Mouse (Mus musculus): ENCODE results near the gene Cd200r1. TPM values are rescaled to one million over a fixed set of nuclear protein-coding genes. Genes with fewer than 3 reads are reported as not detected.

The Cd200r1 gene
- total RNA-seq, 2 experiments from 2014 or later = 2.2 TPM; not detected in 1

Other genes starting within 250 kb of the Cd200r1 start
- gene Boc, start 206.8 kb upstream of the Cd200r1 start, total RNA-seq (2014; fragmentation: Nextera tagmentation) = not detected in 2 replicates
- not detected in 2 replicates for gene Boc, start 206.8 kb upstream of the Cd200r1 start, total RNA-seq (2017)
- 13.4 and 16.9 TPM in 2 replicates for gene Nepro, start 41.4 kb upstream of the Cd200r1 start, total RNA-seq (2014; fragmentation: Nextera tagmentation)
- 19.5 and 22.0 TPM in 2 replicates for gene Nepro, start 41.4 kb upstream of the Cd200r1 start, total RNA-seq (2017)
- 4.7 and 15.2 TPM in 2 replicates for gene Gtpbp8, start 19.4 kb upstream of the Cd200r1 start, total RNA-seq (2014; fragmentation: Nextera tagmentation)
- 5.7 and 6.1 TPM in 2 replicates for gene Gtpbp8, start 19.4 kb upstream of the Cd200r1 start, total RNA-seq (2017)
- gene Cd200r4, start 46.0 kb downstream of the Cd200r1 start, total RNA-seq (2014; fragmentation: Nextera tagmentation) = 0.44 and 1.3 TPM in 2 replicates
- gene Cd200r4, start 46.0 kb downstream of the Cd200r1 start, total RNA-seq (2017) = not detected in 2 replicates
- not detected in 2 replicates for gene Cd200r2, start 101.4 kb downstream of the Cd200r1 start, total RNA-seq (2014; fragmentation: Nextera tagmentation)
- not detected in 2 replicates for gene Cd200r2, start 101.4 kb downstream of the Cd200r1 start, total RNA-seq (2017)
- gene Cd200r3, start 177.9 kb downstream of the Cd200r1 start, total RNA-seq (2014; fragmentation: Nextera tagmentation) = not detected in 2 replicates
- gene Cd200r3, start 177.9 kb downstream of the Cd200r1 start, total RNA-seq (2017) = 0.05 and 0.27 TPM in 2 replicates

All from megakaryocyte-erythroid progenitor cell, adult 5-6 weeks (primary cell).